Mouse (Mus musculus): ENCODE measurements around the gene Golga7b.

The Golga7b gene

GRCm38 (mm10) chr19:42249976-42250914, 2.9 kb downstream of the Golga7b start:
- peak; percentile 72 for DNase-seq (ENCODE audit: low read depth, low spot score)

- DNase-seq (ENCODE audit: low read depth, low spot score): no peak
These were observed 8.0 kb downstream of the Golga7b start for GRCm38 (mm10) chr19:42255438-42255783.

DNA sequence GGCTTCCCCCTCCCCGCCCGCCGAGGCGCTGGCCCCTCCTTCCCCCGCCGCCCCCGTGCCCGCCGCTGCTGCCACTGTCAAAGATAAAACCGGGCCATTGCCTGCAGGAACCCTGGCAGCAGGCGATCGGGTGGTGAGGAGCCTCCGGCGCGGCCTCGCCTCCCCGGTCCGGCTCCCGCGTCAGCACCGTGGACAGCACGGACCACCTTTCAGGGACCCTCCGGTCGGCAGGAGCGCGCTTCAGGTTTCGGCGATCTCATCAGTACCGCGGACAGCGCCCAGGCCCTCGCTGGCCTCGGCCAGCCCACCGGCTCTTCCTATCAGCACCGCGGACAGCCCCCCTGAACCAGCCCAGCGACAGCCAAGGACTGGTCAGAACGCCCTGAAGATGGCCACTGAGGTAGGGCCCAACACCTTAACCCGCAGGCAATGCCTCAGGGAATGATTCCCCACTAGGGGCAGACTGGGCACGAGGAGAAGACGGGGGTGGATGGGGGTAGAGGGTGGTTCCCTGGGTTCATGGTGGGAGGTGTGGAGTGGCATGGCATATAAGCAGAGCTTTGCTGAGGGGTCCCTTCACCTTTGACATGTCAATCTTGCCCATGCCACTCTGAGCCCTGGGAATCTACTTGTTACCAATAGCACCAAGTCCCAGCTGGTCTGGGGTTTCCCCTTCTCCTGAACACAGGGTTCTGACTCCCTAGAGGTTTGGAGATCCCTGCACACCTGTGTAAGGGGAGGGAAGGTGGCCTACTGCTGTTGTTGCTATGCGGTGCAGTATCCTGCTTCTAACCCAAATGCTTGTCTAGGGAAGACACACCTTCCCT, 8.6 kb downstream of the Golga7b start:
- DNase-seq (ENCODE audit: low read depth, low spot score): peak; percentile 61

DNA sequence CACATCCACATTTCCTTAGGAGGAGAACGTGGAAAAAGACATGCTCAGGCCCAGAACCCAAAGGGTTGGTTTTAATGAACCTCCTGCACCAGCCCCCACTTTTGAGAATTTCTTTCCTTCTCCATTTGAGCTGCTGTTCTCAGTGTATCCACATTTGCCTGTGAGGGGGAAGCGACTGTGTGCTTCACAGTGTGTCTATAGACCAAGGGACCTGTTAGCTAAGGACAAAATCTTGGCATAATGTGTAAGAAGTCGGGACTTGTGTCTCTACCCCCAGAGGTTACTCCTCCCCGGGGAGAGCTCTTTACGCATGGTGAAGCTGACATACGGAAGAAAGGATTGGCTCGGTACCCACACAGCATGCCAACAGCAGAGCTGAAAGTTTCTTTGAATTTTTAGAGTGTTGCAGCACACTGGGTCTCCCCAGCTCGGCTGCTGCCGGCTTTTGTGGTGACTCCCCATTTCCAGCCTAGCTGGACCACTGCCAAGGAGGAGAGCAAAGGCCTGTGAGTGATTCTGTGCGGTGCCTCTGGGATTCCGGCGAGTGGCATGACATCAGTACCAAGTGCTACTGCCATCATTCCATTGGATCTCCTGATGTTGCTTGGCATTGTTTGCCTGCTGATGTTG, 9.4 kb downstream of the Golga7b start:
- DNase-seq (ENCODE audit: low read depth, low spot score): no peak

DNA sequence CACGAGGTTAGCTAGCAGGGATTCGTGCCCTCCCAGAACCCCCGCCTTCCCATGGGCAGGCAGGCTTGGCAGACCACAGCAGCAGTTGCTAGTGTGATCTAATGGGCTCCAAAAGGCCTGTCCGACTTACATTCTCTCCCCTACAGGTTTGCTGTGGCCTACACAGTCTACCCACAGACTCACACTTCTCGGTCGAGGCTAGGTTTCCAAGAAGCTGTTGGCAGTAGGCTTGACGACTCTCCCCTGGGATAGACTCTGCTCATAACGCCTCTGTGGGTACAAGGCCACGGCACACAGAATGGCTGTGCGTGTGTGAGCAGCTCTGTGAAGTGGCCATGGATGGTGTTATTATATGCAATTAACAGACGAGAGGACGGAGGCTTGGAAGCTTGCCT, 9.9 kb downstream of the Golga7b start:
- no peak for DNase-seq (ENCODE audit: low read depth, low spot score)

DNA sequence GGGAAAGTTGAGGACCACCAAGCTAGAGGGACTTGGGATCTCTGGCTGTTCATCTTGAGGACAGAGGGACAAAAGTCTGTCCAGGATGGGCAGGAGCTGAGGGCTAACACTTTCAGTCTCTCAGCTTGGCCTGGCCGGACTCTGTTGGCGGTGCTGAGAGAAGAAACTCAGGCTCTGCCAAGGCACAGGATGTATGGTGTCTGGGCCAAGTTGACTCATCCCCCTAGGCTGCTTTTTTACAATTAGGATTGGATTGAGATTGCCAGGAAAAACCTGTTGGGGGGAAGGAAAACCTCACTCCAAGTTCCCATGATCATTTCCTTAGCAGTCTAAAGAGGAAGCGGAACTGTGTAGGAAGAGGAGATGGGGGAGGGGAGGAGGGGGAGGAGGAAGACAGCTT, 10.7 kb downstream of the Golga7b start:
- peak; percentile 96 for DNase-seq (ENCODE audit: low read depth, low spot score)

DNA sequence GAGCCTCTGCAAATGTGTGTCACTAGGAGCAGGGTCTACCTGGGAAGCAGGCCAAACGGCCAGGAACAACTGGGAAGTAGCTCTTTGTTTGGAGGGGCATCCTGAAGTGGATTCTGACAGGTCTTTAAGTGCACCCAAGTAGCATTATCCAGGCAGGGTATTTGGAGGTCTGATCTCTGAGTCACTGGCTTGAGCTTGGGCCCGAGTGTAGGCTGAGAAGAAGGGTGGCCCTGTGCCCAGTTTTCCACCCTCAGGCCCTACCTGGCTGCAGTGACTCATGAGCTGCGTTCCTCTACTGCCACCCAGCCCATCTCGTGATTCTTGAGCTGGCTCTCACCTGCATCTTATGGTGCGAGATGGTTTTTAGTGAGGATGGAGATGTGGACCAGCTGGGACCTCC, 11.2 kb downstream of the Golga7b start:
- DNase-seq (ENCODE audit: low read depth, low spot score): peak; percentile 89

GRCm38 (mm10) chr19:42260486-42260885, 13.1 kb downstream of the Golga7b start:
- DNase-seq (ENCODE audit: low read depth, low spot score): no peak

GRCm38 (mm10) chr19:42263524-42263923, 16.1 kb downstream of the Golga7b start:
- peak; percentile 53 for DNase-seq (ENCODE audit: low read depth, low spot score)

DNA sequence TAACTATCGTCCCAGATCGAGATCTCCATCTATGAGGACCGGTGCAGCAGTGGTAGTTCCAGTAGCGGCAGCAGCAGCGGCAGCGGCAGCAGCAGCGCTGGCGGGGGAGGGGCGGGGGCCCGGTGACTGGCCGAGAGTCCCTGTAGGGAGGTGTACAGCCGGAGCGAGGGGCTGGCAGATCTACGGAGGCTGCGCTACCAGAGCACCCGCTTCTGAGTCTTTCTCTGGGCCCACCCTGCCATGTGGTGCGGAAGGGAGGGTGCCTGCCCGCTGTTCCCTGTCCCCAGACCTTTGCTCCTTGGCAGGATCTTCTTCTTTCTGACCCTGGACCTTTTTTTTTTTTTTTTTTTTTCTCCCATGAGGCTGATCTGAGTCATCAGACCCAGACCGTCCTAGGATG, 21.0 kb downstream of the Golga7b start:
- DNase-seq (ENCODE audit: low read depth, low spot score): peak; percentile 42

- DNase-seq (ENCODE audit: low read depth, low spot score): no peak
These were observed 22.7 kb downstream of the Golga7b start for GRCm38 (mm10) chr19:42270119-42270518.

GRCm38 (mm10) chr19:42271182-42271581, 23.8 kb downstream of the Golga7b start:
- no peak for DNase-seq (ENCODE audit: low read depth, low spot score)

- peak; percentile 95 for DNase-seq (ENCODE audit: low read depth, low spot score)
These were observed 24.9 kb downstream of the Golga7b start for GRCm38 (mm10) chr19:42272003-42272963.

- no peak for DNase-seq (ENCODE audit: low read depth, low spot score)
These were observed 29.9 kb downstream of the Golga7b start for GRCm38 (mm10) chr19:42277288-42277687.

DNA sequence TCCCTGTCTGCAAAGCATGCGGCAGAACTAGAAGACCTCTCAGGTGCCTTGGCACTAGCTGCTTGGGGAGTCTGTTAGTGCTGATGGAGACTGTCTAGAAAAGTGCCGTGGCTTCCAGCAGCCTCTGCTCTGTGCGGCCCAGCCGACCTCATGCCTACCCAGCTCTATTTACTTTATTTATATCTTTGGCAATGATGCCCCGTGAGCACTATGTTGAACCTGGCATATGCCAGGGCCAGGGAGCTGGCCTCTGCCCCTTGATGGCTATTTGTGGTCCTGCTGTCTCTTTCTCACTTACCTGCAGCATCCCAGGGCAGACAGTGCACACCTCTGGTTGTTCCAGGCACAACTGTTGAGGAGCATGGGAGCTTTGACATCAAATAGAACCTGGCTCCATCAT, 31.1 kb downstream of the Golga7b start:
- no peak for DNase-seq (ENCODE audit: low read depth, low spot score)

DNA sequence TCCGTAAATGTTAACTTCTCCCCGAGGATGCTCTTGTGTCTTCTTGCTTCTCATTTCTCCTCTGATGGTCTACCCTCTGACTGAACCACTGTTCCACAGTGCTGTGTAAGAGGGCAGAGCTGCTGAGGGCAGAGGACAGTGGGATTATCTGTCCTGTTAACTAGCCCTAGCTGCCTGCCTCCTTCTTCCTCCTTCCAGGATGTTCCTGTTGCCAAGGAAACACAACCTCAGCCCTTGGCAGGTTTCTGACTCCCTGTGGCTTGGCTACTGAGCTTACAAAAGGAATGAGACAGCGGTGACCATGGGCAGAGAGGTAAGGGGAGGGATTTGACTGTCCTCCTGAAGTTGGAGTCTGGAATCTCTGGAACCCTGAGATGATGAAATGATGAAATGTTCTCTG, 32.2 kb downstream of the Golga7b start:
- DNase-seq (ENCODE audit: low read depth, low spot score): no peak

DNA sequence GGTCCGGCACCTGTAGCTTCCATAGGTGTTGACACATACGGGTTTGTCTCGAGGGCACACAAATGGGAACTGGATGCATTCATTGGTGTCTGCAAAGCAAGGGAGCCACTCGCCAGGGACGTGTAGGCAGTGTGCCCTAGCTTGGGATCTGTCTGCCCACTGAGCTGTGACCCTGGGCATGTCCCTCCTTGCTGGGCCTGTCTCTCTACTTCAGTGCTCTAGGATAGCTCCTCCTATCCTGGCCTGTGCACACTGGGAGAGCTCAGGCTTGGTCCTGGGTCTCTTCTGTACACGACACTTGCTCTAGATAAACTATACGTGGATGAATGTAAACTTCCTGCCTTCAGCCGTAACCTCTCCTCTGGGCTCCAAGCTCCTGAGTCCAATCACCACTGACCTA, 36.8 kb downstream of the Golga7b start:
- DNase-seq (ENCODE audit: low read depth, low spot score): no peak

GRCm38 (mm10) chr19:42288361-42288760, 41.0 kb downstream of the Golga7b start:
- DNase-seq (ENCODE audit: low read depth, low spot score): no peak

GRCm38 (mm10) chr19:42290954-42291661, 43.7 kb downstream of the Golga7b start:
- no peak for DNase-seq (ENCODE audit: low read depth, low spot score)

DNA sequence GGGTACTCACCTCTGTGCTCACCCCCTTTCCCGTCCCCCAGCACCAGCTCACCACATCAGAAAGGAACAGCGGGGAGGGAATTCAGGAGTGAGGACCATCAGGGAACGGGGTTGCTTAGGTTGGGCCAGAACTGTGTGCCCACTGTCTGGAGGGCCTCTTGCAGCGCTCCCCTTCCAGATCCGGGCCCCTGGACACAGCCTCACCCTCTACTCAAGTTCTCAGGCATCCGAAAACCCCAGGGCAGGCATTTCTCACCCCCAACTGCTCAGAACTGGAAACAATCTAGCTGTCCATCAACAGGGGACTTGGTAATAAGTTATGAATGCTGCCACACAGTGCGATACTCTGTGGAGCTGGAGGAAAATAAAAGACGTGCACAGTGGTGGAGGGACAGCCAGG, 44.7 kb downstream of the Golga7b start:
- DNase-seq (ENCODE audit: low read depth, low spot score): no peak
